In genomic region chr13:102280198-102280597, GRCm38 (mm10) we compare ENCODE assay signal across 21 mouse cellular contexts.
"Had no signal": no experiment of that assay in that cellular context is flagged by ENCODE, and none has a peak within 500 bp of the region (broad histone marks: within the 10 kb centered on the region; RNA-seq: fewer than 3 reads in every experiment).

No protein-coding gene starts in this region.

- DNase-seq: gastrocnemius, postnatal 25 days; heart, adult 18-20 months; heart, postnatal 10 days; heart, postnatal 4 days; kidney, adult 18-20 months; kidney, adult 8-10 months; kidney, postnatal 10 days; kidney, postnatal 25 days; kidney, postnatal 4 days; liver; liver, embryonic 13.5 days had no signal

- H3K36me3 ChIP-seq: heart, embryonic 10.5 days; heart, embryonic 12.5 days; hindbrain, embryonic 10.5 days; hindbrain, embryonic 12.5 days; intestine, embryonic 15.5 days; limb, embryonic 10.5 days; limb, embryonic 12.5 days; liver, embryonic 13.5 days had no signal

- H3K27me3 ChIP-seq: heart, embryonic 12.5 days; hindbrain, embryonic 12.5 days; intestine, embryonic 15.5 days; limb, embryonic 12.5 days; liver, embryonic 13.5 days had no signal

- H3K4me3 ChIP-seq: heart, embryonic 10.5 days; heart, embryonic 12.5 days; hindbrain, embryonic 10.5 days; hindbrain, embryonic 12.5 days; intestine, embryonic 15.5 days; layer of hippocampus, adult 2 months; limb, embryonic 10.5 days; limb, embryonic 12.5 days; liver, embryonic 13.5 days had no signal

- H3K4me2 ChIP-seq: heart, embryonic 12.5 days; hindbrain, embryonic 12.5 days; hindbrain, embryonic 14.5 days; intestine, embryonic 15.5 days; limb, embryonic 12.5 days; liver, embryonic 11.5 days; liver, embryonic 13.5 days had no signal
